Mouse (Mus musculus) heart, embryonic 10.5 days (tissue): ENCODE data around the gene Elmo3. TPM values are rescaled to one million over a fixed set of nuclear protein-coding genes. Genes with fewer than 3 reads are reported as not detected.

Experiments
- microRNA counts: library from miRNA; unstranded; fragments of <30 nt; microRNA quantifications from one replicate; lab custom pipeline; 2017
- microRNA-seq: library from miRNA; unstranded; fragments of <30 nt; microRNA quantifications from one replicate; pipeline ENCODE4, GENCODE M21; 2017
- polyA plus RNA-seq: library from polyadenylated mRNA; unstranded; fragments of >200 nt; fragmentation: Nextera tagmentation; extraction: Ambion mirVana; gene quantifications from 2 replicates; pipeline ENCODE4 v1.2.1, GENCODE M21; 2016

The Elmo3 gene
- polyA plus RNA-seq, 1 experiment from 2014 or later = 3.9 TPM

MicroRNAs encoded within 50 kb of the gene (microRNA counts, 519-probe panel; counts per million panel counts)
- not detected for microRNA mmu-miR-328 (lab: Ali Mortazavi, UCI)

Small RNA genes lying within 50 kb of the gene (microRNA-seq; reads per million reads assigned to microRNA genes)
- not detected for gene Gm27320
- gene Mir328 = 251 reads per million, percentile 61 among the genes with 10 or more reads in this experiment

Other genes starting within 250 kb of the Elmo3 start
- gene Ces3b, start 221.8 kb upstream of the Elmo3 start, polyA plus RNA-seq = 0.15 TPM in 1 of 2 replicates, not detected in the other
- gene Ces4a, start 173.8 kb upstream of the Elmo3 start, polyA plus RNA-seq = not detected in 2 replicates
- 47.5 and 59.6 TPM in 2 replicates for gene Cbfb, start 134.9 kb upstream of the Elmo3 start, polyA plus RNA-seq
- gene D230025D16Rik, start 80.5 kb upstream of the Elmo3 start, polyA plus RNA-seq = 19.3 and 20.7 TPM in 2 replicates
- gene B3gnt9, start 50.4 kb upstream of the Elmo3 start, polyA plus RNA-seq = 7.6 and 8.1 TPM in 2 replicates
- gene Tradd, start 41.0 kb upstream of the Elmo3 start, polyA plus RNA-seq = 19.0 and 19.4 TPM in 2 replicates
- 2.0 and 2.4 TPM in 2 replicates for gene Fbxl8, start 41.0 kb upstream of the Elmo3 start, polyA plus RNA-seq
- 0.16 TPM in 1 of 2 replicates, not detected in the other for gene Hsf4, start 35.8 kb upstream of the Elmo3 start, polyA plus RNA-seq
- 1.2 and 1.3 TPM in 2 replicates for gene Nol3, start 29.5 kb upstream of the Elmo3 start, polyA plus RNA-seq
- 7.4 and 8.6 TPM in 2 replicates for gene 4931428F04Rik, start 15.7 kb upstream of the Elmo3 start, polyA plus RNA-seq
- 16.7 and 18.9 TPM in 2 replicates for gene Exoc3l, start 9.5 kb upstream of the Elmo3 start, polyA plus RNA-seq
- 91.4 and 114 TPM in 2 replicates for gene E2f4, start 7.9 kb upstream of the Elmo3 start, polyA plus RNA-seq
- gene Lrrc29, start 20.7 kb downstream of the Elmo3 start, polyA plus RNA-seq = 1.5 and 1.9 TPM in 2 replicates
- 99.6 and 101 TPM in 2 replicates for gene Tmem208, start 20.8 kb downstream of the Elmo3 start, polyA plus RNA-seq
- gene Fhod1, start 42.4 kb downstream of the Elmo3 start, polyA plus RNA-seq = 2.1 and 3.0 TPM in 2 replicates
- 1.8 and 2.4 TPM in 2 replicates for gene Slc9a5, start 43.2 kb downstream of the Elmo3 start, polyA plus RNA-seq
- gene Plekhg4, start 67.7 kb downstream of the Elmo3 start, polyA plus RNA-seq = 0.12 and 0.44 TPM in 2 replicates
- gene Kctd19, start 107.9 kb downstream of the Elmo3 start, polyA plus RNA-seq = not detected in 2 replicates
- 0.09 TPM in 1 of 2 replicates, not detected in the other for gene Lrrc36, start 108.0 kb downstream of the Elmo3 start, polyA plus RNA-seq
- gene Tppp3, start 165.9 kb downstream of the Elmo3 start, polyA plus RNA-seq = 25.5 and 28.4 TPM in 2 replicates
- gene Zdhhc1, start 191.3 kb downstream of the Elmo3 start, polyA plus RNA-seq = 16.1 and 21.6 TPM in 2 replicates
- 14.8 and 37.5 TPM in 2 replicates for gene Hsd11b2, start 213.2 kb downstream of the Elmo3 start, polyA plus RNA-seq